Mouse (Mus musculus) myocyte (in vitro differentiated cells): Measurements from ENCODE around the gene Cyfip2.

Experiments used
- POLR2A ChIP-seq: IDR thresholded peaks from one replicate; pipeline ENCODE4 v1.6.1; 2011; ENCODE audit warnings: low read depth, mild to moderate bottlenecking, control low read depth, moderate library complexity; ENCODE audit not compliant: insufficient read length
- POLR2AphosphoS2 ChIP-seq: IDR thresholded peaks from one replicate; pipeline ENCODE4 v1.6.1; 2011; ENCODE audit warnings: low read depth, control low read depth; ENCODE audit not compliant: insufficient read length

DNA sequence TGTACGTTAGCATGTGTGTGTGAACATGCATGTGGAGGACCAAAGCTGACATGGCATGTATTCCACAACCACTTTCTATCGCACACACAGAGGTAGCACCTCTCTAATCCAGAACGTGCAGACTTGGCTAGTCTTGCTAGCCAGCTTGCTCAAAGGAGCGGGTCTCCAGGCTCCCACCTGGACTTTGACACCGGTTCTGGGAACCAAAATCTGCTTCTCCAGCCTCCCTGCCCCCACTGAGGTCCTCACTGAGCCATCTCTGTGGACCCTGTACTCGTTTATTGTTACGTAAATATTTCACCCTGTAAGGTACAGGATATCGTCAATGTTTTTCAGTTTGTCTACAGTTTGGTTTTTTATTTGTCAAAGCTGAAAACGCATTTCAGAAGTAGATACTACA is 10.2 kb downstream of the Cyfip2 start:
- TF ChIP-seq POLR2A: no peak
- TF ChIP-seq POLR2AphosphoS2: no peak
